Mouse (Mus musculus) ovary, adult 18-20 months (tissue): ENCODE results near the gene Susd6.
A peak's percentile ranks its signal among the peaks of the same experiment; 100 is the strongest.

Source experiments
- DNase-seq: peaks from one replicate; pipeline ENCODE4 v3.0.0; 2022; ENCODE audit warnings: low spot score, mixed read lengths

Gene Susd6

GRCm38 (mm10) chr12:80789849-80790694 lies at the start of gene Susd6:
TSS of gene Susd6 (plus strand) at chr12:80790510.
- peak; percentile 96 for DNase-seq

GRCm38 (mm10) chr12:80744614-80745013 lies 45.7 kb upstream of the Susd6 start:
- DNase-seq: no peak

- no peak for DNase-seq
Measured at GRCm38 (mm10) chr12:80746031-80746813, 44.1 kb upstream of the Susd6 start.

DNA sequence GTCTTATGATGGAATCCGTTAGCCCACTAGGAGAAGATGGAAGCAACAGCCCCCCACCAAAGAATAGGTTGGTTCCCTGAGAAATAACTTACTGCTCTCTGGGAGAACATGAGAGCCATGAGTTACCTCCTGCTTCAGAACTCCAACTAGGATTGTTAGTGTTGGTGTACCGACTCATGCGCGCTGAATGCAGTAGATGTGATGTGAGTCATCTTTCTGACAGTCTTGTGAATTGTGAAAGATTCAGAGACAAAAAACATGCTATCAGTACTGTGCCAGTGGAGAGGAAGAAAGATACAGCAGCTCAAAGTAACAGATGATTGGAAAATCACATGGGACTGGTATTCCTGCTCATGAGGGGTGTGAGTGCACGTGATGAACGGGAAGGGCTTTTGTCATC lies 38.8 kb upstream of the Susd6 start:
- no peak for DNase-seq

DNA sequence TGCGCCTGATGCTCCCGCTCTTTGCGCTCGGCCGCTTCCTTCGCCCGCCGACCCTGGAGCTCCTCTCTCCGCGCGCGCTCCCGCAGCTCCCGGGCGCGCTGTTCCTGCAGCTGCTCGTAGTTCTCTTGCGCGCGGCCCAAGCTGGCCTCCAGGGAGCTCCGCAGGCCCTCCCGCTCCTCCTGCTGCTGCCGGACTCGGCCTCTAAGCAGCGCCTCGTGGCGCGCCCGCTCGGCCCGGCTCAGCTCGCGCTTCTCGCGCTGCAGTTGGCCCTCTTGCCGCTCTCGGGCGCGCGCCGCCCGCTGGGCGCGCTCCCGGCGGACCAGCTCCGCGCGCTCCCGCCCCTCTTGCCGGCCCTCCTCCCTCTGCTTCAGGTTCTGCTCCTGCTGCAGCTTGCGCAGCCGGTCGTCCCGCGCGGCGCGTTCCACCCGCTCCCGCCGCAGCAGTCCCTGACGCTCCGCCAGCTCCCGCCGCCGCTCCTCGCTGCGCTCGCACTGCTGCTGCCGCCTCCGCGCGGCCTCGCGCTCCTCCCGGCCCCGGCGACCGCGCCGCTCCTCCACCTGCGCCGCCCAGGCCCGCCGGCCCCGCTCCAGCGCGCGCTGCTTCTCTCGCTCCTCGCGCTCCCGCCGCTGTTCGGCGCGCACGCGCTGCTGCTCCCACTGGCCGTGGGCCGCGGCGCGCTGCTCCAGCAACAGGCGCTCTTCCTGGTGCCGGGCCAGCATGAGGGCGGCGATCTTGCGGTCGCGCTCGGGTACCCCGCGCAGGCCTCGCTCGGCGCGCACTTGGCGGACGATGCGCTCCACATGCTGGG lies 32.4 kb upstream of the Susd6 start:
- peak; percentile 66 for DNase-seq

DNA sequence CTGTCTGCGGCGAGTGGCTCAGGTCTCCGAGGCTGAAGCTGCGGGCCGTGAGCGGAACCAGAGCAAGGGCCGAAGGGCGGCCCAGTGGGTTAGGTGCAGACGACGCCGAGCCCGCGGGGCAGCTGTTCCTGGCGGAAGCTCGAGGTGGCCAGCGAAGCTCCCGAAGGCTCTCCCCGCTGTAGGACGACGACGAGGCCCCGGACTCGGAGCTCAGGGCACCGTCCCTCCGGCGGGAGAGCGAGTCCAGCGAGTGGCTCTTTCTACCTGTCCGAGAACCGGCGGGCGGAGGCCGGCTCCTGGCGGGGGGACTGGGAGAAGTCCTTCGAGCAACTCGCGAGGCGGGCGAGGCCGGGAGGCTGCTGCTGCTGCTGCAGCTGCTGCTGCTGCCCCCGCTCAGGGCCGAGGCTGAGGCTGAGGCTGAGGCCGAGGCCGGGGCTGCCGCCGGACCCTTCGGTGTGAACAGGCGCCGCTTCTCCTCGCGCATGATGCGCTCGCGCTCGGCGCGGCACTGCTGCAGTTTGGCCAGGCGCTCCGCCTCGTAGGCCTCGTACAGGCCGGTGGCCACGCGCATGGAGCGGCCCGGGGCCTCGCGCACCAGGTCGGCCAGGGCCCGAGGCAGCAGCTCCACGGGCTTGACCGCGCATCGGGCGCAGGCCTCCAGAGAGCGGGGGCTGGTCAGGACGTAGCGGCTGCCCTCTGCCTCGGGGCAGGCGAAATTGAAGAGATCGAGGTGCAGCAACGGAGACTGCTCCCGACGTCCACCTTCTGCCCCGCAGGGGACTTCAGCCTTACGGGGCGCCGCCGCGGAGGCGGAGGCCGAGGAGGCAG lies 31.5 kb upstream of the Susd6 start:
- DNase-seq: no peak

GRCm38 (mm10) chr12:80759387-80759712 lies 31.0 kb upstream of the Susd6 start:
- DNase-seq: no peak

DNA sequence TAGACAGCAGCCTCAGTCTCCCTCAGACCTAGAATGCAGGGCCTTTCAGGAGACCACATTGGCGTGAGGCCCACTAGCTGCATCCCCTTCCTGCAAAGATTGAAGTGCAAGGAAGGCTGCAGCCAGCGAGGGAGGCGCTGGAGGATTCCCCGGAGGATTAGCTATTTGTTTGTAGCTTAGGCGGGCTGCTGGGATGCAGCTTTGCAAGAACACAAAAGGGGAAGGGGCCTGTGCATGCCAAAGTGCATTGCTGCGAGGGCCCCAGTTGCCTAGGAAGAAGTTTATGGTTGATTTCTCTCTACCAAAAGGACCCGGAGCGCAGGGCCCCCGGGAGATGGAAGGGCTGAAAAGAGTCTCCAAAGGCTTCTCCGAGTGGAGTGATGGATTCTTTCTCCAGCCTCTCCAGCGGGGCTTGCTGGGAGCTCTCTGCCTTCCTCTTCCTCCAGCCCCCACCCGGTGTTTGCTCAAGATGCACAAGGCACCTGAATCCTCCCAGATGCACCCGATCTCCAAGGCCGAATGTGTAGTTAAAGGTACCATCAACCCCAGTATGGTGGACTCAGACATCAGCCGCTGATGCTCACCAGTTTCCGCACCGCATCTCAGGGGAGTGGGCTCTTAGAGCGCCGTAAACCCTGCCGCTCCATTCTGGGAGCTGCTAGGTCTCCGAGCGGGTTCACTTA lies 30.5 kb upstream of the Susd6 start:
- no peak for DNase-seq

DNA sequence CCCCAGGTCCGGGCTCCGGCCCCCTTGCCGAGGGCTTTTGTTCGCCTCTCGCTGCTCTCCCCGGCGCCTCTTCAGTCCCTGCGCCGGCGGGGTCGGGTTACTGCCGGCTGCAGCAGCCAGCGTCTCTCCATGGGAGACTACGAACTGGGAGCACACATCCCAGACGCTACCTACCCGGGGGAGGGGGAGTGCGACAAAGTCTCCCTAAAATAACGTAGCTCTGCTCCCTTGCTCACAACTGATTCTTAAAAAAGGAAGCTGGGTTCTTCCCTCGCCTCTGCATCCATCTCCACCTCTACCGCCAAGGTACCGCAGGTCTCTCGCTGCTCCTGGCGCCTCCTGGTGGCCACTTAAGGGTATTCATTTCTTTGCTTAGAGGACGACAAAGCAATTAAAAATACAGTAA lies 29.9 kb upstream of the Susd6 start, which contains the start of gene Ccdc177:
Gene Ccdc177 (minus strand): TSS at position 292 of the 406 bp plus-strand sequence.
- no peak for DNase-seq

DNA sequence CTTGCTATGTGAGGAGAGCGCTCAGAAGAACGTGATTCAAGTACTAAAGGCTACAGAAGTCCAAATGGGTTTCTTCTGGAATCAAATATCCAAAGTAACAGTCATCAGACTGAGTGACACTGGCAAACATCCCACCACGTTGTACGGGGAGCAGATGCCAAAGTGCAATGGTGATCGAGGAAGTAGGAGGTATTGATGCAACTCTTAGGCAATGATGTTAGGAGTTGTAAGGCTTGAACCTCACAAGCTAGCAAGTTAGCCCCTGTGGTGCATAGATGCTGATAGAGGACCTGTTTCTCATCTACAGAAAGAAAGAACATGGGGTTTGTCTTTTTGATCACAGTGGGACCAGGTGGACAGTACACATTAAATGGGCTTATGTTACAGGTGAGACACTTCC lies 27.3 kb upstream of the Susd6 start:
- no peak for DNase-seq

- DNase-seq: no peak
Measured at GRCm38 (mm10) chr12:80764116-80764515, 26.2 kb upstream of the Susd6 start.

DNA sequence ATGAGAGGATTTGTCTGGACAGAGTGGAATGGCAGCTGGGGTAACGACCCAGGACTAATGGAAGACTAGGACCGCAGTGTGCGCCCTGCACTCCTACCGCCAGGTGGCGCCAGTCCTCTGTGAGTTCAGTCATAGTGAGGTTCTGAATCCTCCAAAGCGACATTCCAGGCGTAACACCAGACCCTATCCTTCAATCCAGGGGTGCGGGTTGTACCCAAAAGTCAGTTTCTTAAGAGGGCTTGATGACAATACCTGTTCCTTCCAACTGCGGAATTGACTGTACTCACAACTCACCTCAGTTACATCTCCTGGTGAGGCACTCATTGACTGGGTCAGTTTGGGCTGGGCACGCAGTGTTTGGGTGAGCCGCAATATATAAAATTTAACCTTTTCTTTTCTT lies 20.6 kb upstream of the Susd6 start:
- DNase-seq: no peak

DNA sequence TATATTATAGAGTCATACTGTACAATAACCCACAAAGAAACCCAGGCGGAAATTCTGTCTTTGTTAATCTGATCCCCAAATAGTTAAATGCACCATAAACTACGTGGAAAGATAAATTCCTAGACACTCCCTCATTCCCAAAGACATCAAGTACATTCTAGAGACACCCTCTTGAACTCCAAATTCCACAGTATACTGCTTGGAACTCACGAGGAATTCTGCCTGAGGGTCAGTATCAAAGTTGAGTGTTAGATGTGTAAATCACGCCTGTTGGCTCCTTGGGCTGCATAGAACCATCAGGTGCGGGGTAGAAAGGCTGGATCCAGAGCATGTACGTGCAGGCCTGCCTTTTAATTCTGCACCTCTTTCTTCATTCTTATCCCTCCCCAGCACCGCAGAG lies 15.5 kb upstream of the Susd6 start:
- DNase-seq: no peak

DNA sequence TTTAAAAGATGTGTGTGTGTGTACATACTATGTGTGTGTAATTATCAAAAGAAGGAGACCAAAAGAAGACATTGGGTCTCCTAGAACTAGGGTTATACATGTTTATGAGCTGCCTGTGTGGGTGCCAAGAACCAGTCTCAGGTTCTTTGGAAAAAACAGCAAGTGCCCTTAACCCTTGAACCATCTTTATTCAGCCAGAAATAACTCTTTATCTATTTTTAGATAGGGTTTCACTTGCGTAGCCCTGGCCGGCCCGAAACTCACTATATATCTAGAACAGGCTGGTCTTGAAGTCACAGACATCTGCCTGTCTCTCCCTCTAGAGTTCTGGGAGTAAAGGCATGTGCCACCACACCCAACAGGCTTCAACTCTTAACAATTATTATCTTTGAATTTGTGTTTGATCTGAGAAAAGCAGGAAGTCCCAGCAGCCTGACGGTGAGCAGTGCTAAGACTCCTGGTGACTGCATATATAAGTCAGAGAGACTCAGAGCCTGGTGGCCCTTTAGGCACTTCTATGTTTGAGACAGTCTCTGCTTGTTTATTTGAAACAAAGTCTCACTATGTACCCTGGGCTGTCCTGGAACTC lies 14.2 kb upstream of the Susd6 start:
- DNase-seq: no peak

- DNase-seq: no peak
Measured at GRCm38 (mm10) chr12:80778188-80778936, 11.9 kb upstream of the Susd6 start.

- no peak for DNase-seq
Measured at GRCm38 (mm10) chr12:80779760-80780159, 10.6 kb upstream of the Susd6 start.

GRCm38 (mm10) chr12:80782190-80782589 lies 8.1 kb upstream of the Susd6 start:
- DNase-seq: no peak

DNA sequence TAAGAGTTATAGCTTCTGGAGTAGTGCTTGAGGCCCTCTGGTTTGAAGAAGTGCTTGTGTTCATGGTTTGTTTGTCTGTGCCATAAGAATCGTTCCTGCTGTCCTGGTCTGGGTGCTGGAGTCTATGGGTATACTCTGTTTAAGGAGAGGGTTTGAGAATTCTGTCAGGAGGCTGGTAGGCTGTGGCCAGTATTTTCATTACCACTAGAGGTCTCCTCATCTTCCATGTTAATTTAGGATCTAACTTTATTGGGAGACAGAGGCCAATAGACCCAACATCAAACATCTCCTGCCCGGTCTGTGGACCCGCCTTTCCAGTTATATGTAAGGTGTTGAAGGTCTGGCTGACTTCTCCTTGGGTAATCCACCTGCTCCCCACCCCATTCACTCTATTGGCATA lies 7.4 kb upstream of the Susd6 start:
- DNase-seq: no peak

GRCm38 (mm10) chr12:80783889-80784288 lies 6.4 kb upstream of the Susd6 start:
- DNase-seq: no peak

GRCm38 (mm10) chr12:80785005-80785404 lies 5.3 kb upstream of the Susd6 start:
- no peak for DNase-seq
